ENCODE assay signal across 10 mouse cellular contexts in the genomic region with DNA sequence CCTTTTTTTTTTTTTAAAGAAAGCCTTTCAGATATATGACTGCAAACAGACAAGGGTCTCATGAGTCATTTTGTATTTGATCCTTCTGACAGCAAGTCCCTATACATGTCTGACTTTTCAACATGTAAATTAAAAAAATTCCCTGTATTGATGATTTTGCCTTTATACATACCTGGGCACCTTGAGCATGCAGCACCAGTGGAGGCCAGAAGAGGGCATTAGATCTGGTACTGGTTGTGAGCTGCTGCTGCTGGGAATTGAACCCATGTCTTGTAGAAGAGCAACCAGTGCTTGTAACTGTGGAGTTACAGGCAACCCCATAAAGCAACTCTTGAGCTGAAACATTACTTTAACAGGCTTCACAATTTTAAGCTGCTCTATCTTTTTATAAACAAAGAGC. TPM values are rescaled to one million over a fixed set of nuclear protein-coding genes. Genes with fewer than 3 reads are reported as not detected.
DNase-seq lines count a peak whose midpoint lies in the region; ATAC-seq and TF ChIP-seq lines count a peak whose summit lies in the region.
"Had no signal": no experiment of that assay in that cellular context is flagged by ENCODE, and none has a peak within 500 bp of the region (broad histone marks: within the 10 kb centered on the region; RNA-seq: fewer than 3 reads in every experiment).

No protein-coding gene starts in this region.

- no peak overlapping the region for H3K4me2 ChIP-seq in liver, embryonic 14.5 days (ENCODE audit: low read depth)
- no peak overlapping the region for H3K4me2 ChIP-seq in hindbrain, embryonic 14.5 days (replicated peaks)
- H3K4me2 ChIP-seq: embryonic facial prominence, embryonic 12.5 days; neural tube, embryonic 13.5 days had no signal

- peak; percentile 11; the same call in 1 of the 2 replicates for TF ChIP-seq CTCF in cerebellum, adult 2 months (IDR thresholded peaks at IDR 0.05; ENCODE audit: borderline replicate concordance, insufficient read depth, low read depth, low read length)
- peak; percentile 66 for TF ChIP-seq CTCF in liver, embryonic 14.5 days (IDR thresholded peaks at IDR 0.05; ENCODE audit: low read depth)

- no peak for ATAC-seq in liver, embryonic 14.5 days (ENCODE audit: insufficient read depth)
- ATAC-seq in hindbrain, embryonic 14.5 days (ENCODE audit: low FRiP score), result no peak

- no peaks in the 10 kb centered on the region for H3K27me3 ChIP-seq in cerebellum, adult 2 months (ENCODE audit: control insufficient read depth, insufficient read depth, low read length)
- H3K27me3 ChIP-seq in liver, embryonic 14.5 days (ENCODE audit: control insufficient read depth, insufficient read depth, low read length), result no peaks in the 10 kb centered on the region
- H3K27me3 ChIP-seq in hindbrain, embryonic 14.5 days (ENCODE audit: control insufficient read depth, insufficient read depth, low read length), result no peaks in the 10 kb centered on the region
- H3K27me3 ChIP-seq: embryonic facial prominence, embryonic 12.5 days; neural tube, embryonic 13.5 days had no signal

- no peak for TF ChIP-seq POLR2A in cerebellum, adult 2 months (IDR thresholded peaks at IDR 0.05; ENCODE audit: borderline replicate concordance, insufficient read depth, low read length)

- H3K9me3 ChIP-seq in liver, embryonic 14.5 days (ENCODE audit: control insufficient read depth, low read length), result no peaks in the 10 kb centered on the region
- H3K9me3 ChIP-seq in hindbrain, embryonic 14.5 days (ENCODE audit: control insufficient read depth, low read length), result no peaks in the 10 kb centered on the region
- H3K9me3 ChIP-seq: embryonic facial prominence, embryonic 12.5 days; neural tube, embryonic 13.5 days had no signal

- H3K4me1 ChIP-seq in cerebellum, adult 2 months (ENCODE audit: control insufficient read depth, insufficient read depth, low read length), result no peaks in the 10 kb centered on the region; the same call in 1 of the 2 replicates
- peaks cover 0 to 4% of the 10 kb centered on the region in 2 experiments; a peak in 2 of 4 replicates for H3K4me1 ChIP-seq in liver, embryonic 14.5 days (replicated peaks; ENCODE audit: control insufficient read depth in 2 of 2, insufficient read depth in 2 of 2, low read length in 1 of 2)
- no peaks in the 10 kb centered on the region for H3K4me1 ChIP-seq in hindbrain, embryonic 14.5 days (replicated peaks; ENCODE audit: control insufficient read depth, insufficient read depth, low read length)
- H3K4me1 ChIP-seq: embryonic facial prominence, embryonic 12.5 days had no signal

- no peak overlapping the region for H3K4me3 ChIP-seq in cerebellum, adult 2 months (replicated peaks; ENCODE audit: insufficient read depth, low read depth, low read length)
- no peak overlapping the region for H3K4me3 ChIP-seq in liver, embryonic 14.5 days (ENCODE audit: insufficient read depth in 1 of 2, low read depth in 2 of 2, low read length in 2 of 2)
- H3K4me3 ChIP-seq in hindbrain, embryonic 14.5 days (replicated peaks; ENCODE audit: low read length), result no peak overlapping the region
- H3K4me3 ChIP-seq: embryonic facial prominence, embryonic 12.5 days; neural tube, embryonic 13.5 days had no signal

- no peak for TF ChIP-seq EP300 in liver, embryonic 14.5 days (IDR thresholded peaks at IDR 0.05; ENCODE audit: low read depth)

- DNase-seq in cerebellum, adult 2 months, result no peak
- DNase-seq in cerebellum, adult 18-20 months, result no peak
- peak; percentile 38 for DNase-seq in lung, postnatal 36 days
- no peak for DNase-seq in lung, adult 18-20 months
- no peak for DNase-seq in liver, embryonic 14.5 days (ENCODE audit: low read depth in 3 of 3, low spot score in 3 of 3)
- peak; percentile 32 to 46 for DNase-seq in thymus, postnatal 36 days
- no peak for DNase-seq in retina, embryonic 14.5 days (ENCODE audit: low spot score)
- DNase-seq in hindbrain, embryonic 14.5 days (ENCODE audit: low spot score), result no peak

- H3K36me3 ChIP-seq in liver, embryonic 14.5 days (replicated peaks; ENCODE audit: control insufficient read depth, insufficient read depth, low read depth), result no peaks in the 10 kb centered on the region
- H3K36me3 ChIP-seq in hindbrain, embryonic 14.5 days (replicated peaks; ENCODE audit: control insufficient read depth, insufficient read depth), result no peaks in the 10 kb centered on the region
- H3K36me3 ChIP-seq: embryonic facial prominence, embryonic 12.5 days; neural tube, embryonic 13.5 days had no signal

- H3K9ac ChIP-seq in liver, embryonic 14.5 days (replicated peaks), result no peak overlapping the region
- no peak overlapping the region for H3K9ac ChIP-seq in hindbrain, embryonic 14.5 days
- H3K9ac ChIP-seq: embryonic facial prominence, embryonic 12.5 days; neural tube, embryonic 13.5 days had no signal

- no peak overlapping the region for H3K27ac ChIP-seq in cerebellum, adult 2 months (ENCODE audit: insufficient read depth, low read length)
- H3K27ac ChIP-seq in liver, embryonic 14.5 days, result no peak overlapping the region
- H3K27ac ChIP-seq in hindbrain, embryonic 14.5 days, result no peak overlapping the region
- H3K27ac ChIP-seq: embryonic facial prominence, embryonic 12.5 days; neural tube, embryonic 13.5 days had no signal

RNA-seq across cellular contexts. Expression of a gene that starts 20.1 kb away (rescaled TPM):
- polyA plus RNA-seq in cerebellum, adult 2 months (2012; rRNA removed), result 19.2 and 19.8 TPM in 2 replicates
- 2.3 and 3.1 TPM in 2 replicates for polyA plus RNA-seq in liver, embryonic 14.5 days (2012; rRNA removed)
- 3.8 and 4.3 TPM in 2 replicates for polyA plus RNA-seq in liver, embryonic 14.5 days (2014; fragmentation: Nextera tagmentation; extraction: Ambion mirVana)
- 25.0 and 25.7 TPM in 2 replicates for polyA plus RNA-seq in hindbrain, embryonic 14.5 days (2014; fragmentation: Nextera tagmentation; extraction: Ambion mirVana)

RNA-seq across cellular contexts. Expression of a gene that starts 20.3 kb away (rescaled TPM):
- 40.5 and 41.6 TPM in 2 replicates for polyA plus RNA-seq in cerebellum, adult 2 months (2012; rRNA removed)
- 8.2 and 13.0 TPM in 2 replicates for polyA plus RNA-seq in liver, embryonic 14.5 days (2012; rRNA removed)
- 15.6 and 15.7 TPM in 2 replicates for polyA plus RNA-seq in liver, embryonic 14.5 days (2014; fragmentation: Nextera tagmentation; extraction: Ambion mirVana)
- polyA plus RNA-seq in hindbrain, embryonic 14.5 days (2014; fragmentation: Nextera tagmentation; extraction: Ambion mirVana), result 49.8 and 51.4 TPM in 2 replicates

Comparison
In these comparisons a context has a peak if more than half of its experiments do, and no peak if none do; other contexts are left out.
1. DNase-seq: peak in lung, postnatal 36 days (single experiment) and thymus, postnatal 36 days (2 of 2); none in cerebellum, adult 2 months (0 of 2), cerebellum, adult 18-20 months (0 of 2), lung, adult 18-20 months (0 of 2), liver, embryonic 14.5 days (0 of 3), retina, embryonic 14.5 days (single experiment) and hindbrain, embryonic 14.5 days (single experiment).